Mouse (Mus musculus): ENCODE measurements around the gene Asphd2. TPM values are rescaled to one million over a fixed set of nuclear protein-coding genes. Genes with fewer than 3 reads are reported as not detected.

Asphd2 gene
- polyA plus RNA-seq (2017; shearing (Covaris generic)), result 1 to 10 TPM in 1 of 2 experiments, under 1 TPM in 1; 0.33 to 1.6 TPM

GRCm38 (mm10) chr5:112394779-112395443, at the start of gene Asphd2:
Asphd2 (minus strand) TSS chr5:112394866.

GRCm38 (mm10) chr5:112355910-112356309, 38.8 kb downstream of the Asphd2 start, which contains the start of gene Gm6583:
Gm6583 (minus strand) TSS chr5:112356033.

GRCm38 (mm10) chr5:112342463-112343204, 52.0 kb downstream of the Asphd2 start, which contains the start of the genes Srrd and Hps4:
Srrd (minus strand) TSS chr5:112343040.
Hps4 (plus strand) TSS chr5:112343083.

Other genes with a start within 250 kb of the Asphd2 start
- under 1 TPM in 1 of 2 experiments, not detected in 1; 0.58 TPM for gene Cryba4, start 142.3 kb downstream of the Asphd2 start, polyA plus RNA-seq (2017; shearing (Covaris generic))
- gene Crybb1, start 139.1 kb downstream of the Asphd2 start, polyA plus RNA-seq (2017; shearing (Covaris generic)), result under 1 TPM in 1 of 2 experiments, not detected in 1; 0.61 TPM
- gene Tpst2, start 118.2 kb downstream of the Asphd2 start, polyA plus RNA-seq (2017; shearing (Covaris generic)), result 100 to 1,000 TPM; 131 to 232 TPM
- gene Tfip11, start 68.5 kb downstream of the Asphd2 start, polyA plus RNA-seq (2017; shearing (Covaris generic)), result 10 to 100 TPM; 23.5 to 33.6 TPM
- 10 to 100 TPM; 36.7 to 38.1 TPM for gene Srrd, start 51.8 kb downstream of the Asphd2 start, polyA plus RNA-seq (2017; shearing (Covaris generic))
- gene Hps4, start 51.8 kb downstream of the Asphd2 start, polyA plus RNA-seq (2017; shearing (Covaris generic)), result 10 to 100 TPM; 14.3 to 20.8 TPM
- gene Gm6583, start 38.8 kb downstream of the Asphd2 start, polyA plus RNA-seq (2017; shearing (Covaris generic)), result under 1 TPM in 1 of 2 experiments, not detected in 1; 0.17 TPM
- gene Gm6588, start 54.6 kb upstream of the Asphd2 start, polyA plus RNA-seq (2017; shearing (Covaris generic)), result under 1 TPM in 1 of 2 experiments, not detected in 1; 0.29 TPM
- gene Sez6l, start 182.3 kb upstream of the Asphd2 start, polyA plus RNA-seq (2017; shearing (Covaris generic)), result not detected